Mouse (Mus musculus): ENCODE measurements around the gene Cnn2. TPM values are rescaled to one million over a fixed set of nuclear protein-coding genes. Genes with fewer than 3 reads are reported as not detected.

The Cnn2 gene
- polyA plus RNA-seq, 1 experiment from 2014 or later = 221 TPM

GRCm38 (mm10) chr10:79989870-79990269 lies 1.5 kb downstream of the Cnn2 start:
- WGBS = 14% methylated on average over 15 of the region's 15 CpGs
- Histone ChIP-seq H3K4me3 (replicated peaks; ENCODE audit: low read depth, low read length) (peak overlapping the region; percentile 66), H3K4me2 (ENCODE audit: low read length) (peak overlapping the region; percentile 87), H3K27ac (peak overlapping the region; percentile 0; the same call in 1 of the 2 replicates), H3K27me3 (ENCODE audit: insufficient read depth, low read length) (no peaks in the 10 kb centered on the region), H3K4me1 (replicated peaks; ENCODE audit: insufficient read depth, low read length) (peaks cover 29% of the 10 kb centered on the region), H3K36me3 (ENCODE audit: insufficient read depth, low read length) (peaks cover 25% of the 10 kb centered on the region; the same call in 1 of the 2 replicates), H3K9ac (ENCODE audit: low read depth, low read length) (peak overlapping the region; percentile 66; the same call in 1 of the 2 replicates), H3K9me3 (replicated peaks; ENCODE audit: low read length) (no peaks in the 10 kb centered on the region)
- ATAC-seq (replicated peaks; ENCODE audit: low FRiP score, low read depth) = no peak
- peak; percentile 54 for DNase-seq (ENCODE audit: low spot score)
- TF ChIP-seq CTCF (IDR thresholded peaks at IDR 0.05; ENCODE audit: low read depth) = no peak

- no peak overlapping the region for H3K9ac ChIP-seq (ENCODE audit: low read depth, low read length)
- no peak for ATAC-seq (replicated peaks; ENCODE audit: low FRiP score, low read depth)
- no peak overlapping the region for H3K27ac ChIP-seq
- peak overlapping the region; percentile 87 for H3K4me2 ChIP-seq (ENCODE audit: low read length)
- TF ChIP-seq CTCF (IDR thresholded peaks at IDR 0.05; ENCODE audit: low read depth) = no peak
- no peak for DNase-seq (ENCODE audit: low spot score)
- peaks cover 25% of the 10 kb centered on the region for H3K4me1 ChIP-seq (replicated peaks; ENCODE audit: insufficient read depth, low read length)
- no peak overlapping the region for H3K4me3 ChIP-seq (replicated peaks; ENCODE audit: low read depth, low read length)
- H3K9me3 ChIP-seq (replicated peaks; ENCODE audit: low read length) = no peaks in the 10 kb centered on the region
- H3K36me3 ChIP-seq (ENCODE audit: insufficient read depth, low read length) = peaks cover 25% of the 10 kb centered on the region; the same call in 1 of the 2 replicates
- WGBS = 70% methylated on average over 12 of the region's 12 CpGs
- no peaks in the 10 kb centered on the region for H3K27me3 ChIP-seq (ENCODE audit: insufficient read depth, low read length)
These were observed 2.7 kb downstream of the Cnn2 start for GRCm38 (mm10) chr10:79991099-79991498.

GRCm38 (mm10) chr10:79991548-79991947 lies 3.2 kb downstream of the Cnn2 start:
- peaks cover 25% of the 10 kb centered on the region; the same call in 1 of the 2 replicates for H3K36me3 ChIP-seq (ENCODE audit: insufficient read depth, low read length)
- DNase-seq (ENCODE audit: low spot score) (no peak), ATAC-seq (replicated peaks; ENCODE audit: low FRiP score, low read depth) (no peak)
- no peaks in the 10 kb centered on the region for H3K27me3 ChIP-seq (ENCODE audit: insufficient read depth, low read length)
- no peaks in the 10 kb centered on the region for H3K9me3 ChIP-seq (replicated peaks; ENCODE audit: low read length)
- H3K9ac ChIP-seq (ENCODE audit: low read depth, low read length) = no peak overlapping the region
- WGBS = 89% methylated on average over 6 of the region's 6 CpGs
- H3K4me3 ChIP-seq (replicated peaks; ENCODE audit: low read depth, low read length) = no peak overlapping the region
- TF ChIP-seq CTCF (IDR thresholded peaks at IDR 0.05; ENCODE audit: low read depth) = peak; percentile 32; the same call in 1 of the 2 replicates
- no peak overlapping the region for H3K27ac ChIP-seq
- peaks cover 22% of the 10 kb centered on the region for H3K4me1 ChIP-seq (replicated peaks; ENCODE audit: insufficient read depth, low read length)
- no peak overlapping the region for H3K4me2 ChIP-seq (ENCODE audit: low read length)

GRCm38 (mm10) chr10:79994397-79995115 lies 6.2 kb downstream of the Cnn2 start:
- WGBS = 84% methylated on average over 16 of the region's 16 CpGs
- Histone ChIP-seq H3K27me3 (ENCODE audit: insufficient read depth, low read length) (no peaks in the 10 kb centered on the region), H3K4me2 (ENCODE audit: low read length) (no peak overlapping the region), H3K36me3 (ENCODE audit: insufficient read depth, low read length) (peaks cover 25% of the 10 kb centered on the region; the same call in 1 of the 2 replicates), H3K9ac (ENCODE audit: low read depth, low read length) (no peak overlapping the region), H3K9me3 (replicated peaks; ENCODE audit: low read length) (no peaks in the 10 kb centered on the region), H3K4me3 (replicated peaks; ENCODE audit: low read depth, low read length) (no peak overlapping the region), H3K4me1 (replicated peaks; ENCODE audit: insufficient read depth, low read length) (peaks cover 25% of the 10 kb centered on the region; the same call in 1 of the 2 replicates), H3K27ac (no peak overlapping the region)
- no peak for TF ChIP-seq CTCF (IDR thresholded peaks at IDR 0.05; ENCODE audit: low read depth)
- DNase-seq (ENCODE audit: low spot score) (no peak), ATAC-seq (replicated peaks; ENCODE audit: low FRiP score, low read depth) (no peak)

GRCm38 (mm10) chr10:79995636-79996035 lies 7.3 kb downstream of the Cnn2 start:
- Histone ChIP-seq H3K27ac (no peak overlapping the region), H3K9ac (ENCODE audit: low read depth, low read length) (no peak overlapping the region), H3K27me3 (ENCODE audit: insufficient read depth, low read length) (no peaks in the 10 kb centered on the region), H3K36me3 (ENCODE audit: insufficient read depth, low read length) (peaks cover 25% of the 10 kb centered on the region; the same call in 1 of the 2 replicates), H3K4me1 (replicated peaks; ENCODE audit: insufficient read depth, low read length) (peaks cover 19% of the 10 kb centered on the region; the same call in 1 of the 2 replicates), H3K4me3 (replicated peaks; ENCODE audit: low read depth, low read length) (no peak overlapping the region), H3K4me2 (ENCODE audit: low read length) (no peak overlapping the region), H3K9me3 (replicated peaks; ENCODE audit: low read length) (no peaks in the 10 kb centered on the region)
- 81% methylated on average over 1 of the region's 1 CpGs for WGBS
- no peak for DNase-seq (ENCODE audit: low spot score)
- ATAC-seq (replicated peaks; ENCODE audit: low FRiP score, low read depth) = no peak
- TF ChIP-seq CTCF (IDR thresholded peaks at IDR 0.05; ENCODE audit: low read depth) = no peak

- Histone ChIP-seq H3K27me3 (ENCODE audit: insufficient read depth, low read length) (no peaks in the 10 kb centered on the region), H3K27ac (peak within 1 kb of the TSS; percentile 47; the same call in 1 of the 2 replicates), H3K36me3 (ENCODE audit: insufficient read depth, low read length) (peaks cover 21% of the 10 kb centered on the region; the same call in 1 of the 2 replicates), H3K4me2 (ENCODE audit: low read length) (peak within 1 kb of the TSS; percentile 86), H3K4me1 (replicated peaks; ENCODE audit: insufficient read depth, low read length) (peaks cover 19% of the 10 kb centered on the region; the same call in 1 of the 2 replicates), H3K9me3 (replicated peaks; ENCODE audit: low read length) (no peaks in the 10 kb centered on the region), H3K9ac (ENCODE audit: low read depth, low read length) (peak within 1 kb of the TSS; percentile 58), H3K4me3 (replicated peaks; ENCODE audit: low read depth, low read length) (peak within 1 kb of the TSS; percentile 51)
- TF ChIP-seq CTCF (IDR thresholded peaks at IDR 0.05; ENCODE audit: low read depth) = peak; percentile 31; the same call in 1 of the 2 replicates
- WGBS = under 1% methylated on average over 34 of the region's 34 CpGs
- DNase-seq (ENCODE audit: low spot score) = peak; percentile 96
- peak; percentile 86 for ATAC-seq (replicated peaks; ENCODE audit: low FRiP score, low read depth)
These were observed 8.1 kb downstream of the Cnn2 start, which contains the start of gene Abca7 for GRCm38 (mm10) chr10:79996272-79997033. Gene Abca7 (plus strand): TSS chr10:79996494.
